Mouse (Mus musculus) splenic B cell, adult 2 months (primary cell): ENCODE measurements around the gene C130032M10Rik.

Experiments used
- DNase-seq: peaks from one replicate; pipeline ENCODE4 v3.0.0-alpha.2; 2011; ENCODE audit warnings: low read depth, low spot score
- H3K27me3 ChIP-seq: 2 replicates; pipeline ENCODE4 v1.6.1; 2012; ENCODE audit warnings: mild to moderate bottlenecking, low read length, moderate library complexity, mixed read lengths; ENCODE audit not compliant: control insufficient read depth, poor library complexity, insufficient read depth, severe bottlenecking
- H3K36me3 ChIP-seq: 2 replicates; pipeline ENCODE4 v1.6.1; 2012; ENCODE audit warnings: mild to moderate bottlenecking, low read length, moderate library complexity, mixed read lengths; ENCODE audit not compliant: control insufficient read depth, poor library complexity, insufficient read depth, severe bottlenecking

The C130032M10Rik gene

GRCm38 (mm10) chr9:114527992-114528679 lies 12.6 kb downstream of the C130032M10Rik start:
- H3K36me3 ChIP-seq, result no peaks in the 10 kb centered on the region
- H3K27me3 ChIP-seq, result no peaks in the 10 kb centered on the region
- DNase-seq, result no peak

- no peak for DNase-seq
- Histone ChIP-seq H3K27me3 (no peaks in the 10 kb centered on the region), H3K36me3 (no peaks in the 10 kb centered on the region)
Observed at GRCm38 (mm10) chr9:114528680-114529048, 13.2 kb downstream of the C130032M10Rik start.

GRCm38 (mm10) chr9:114531276-114531675 lies 15.8 kb downstream of the C130032M10Rik start:
- Histone ChIP-seq H3K27me3 (no peaks in the 10 kb centered on the region), H3K36me3 (no peaks in the 10 kb centered on the region)
- DNase-seq, result no peak

- no peak for DNase-seq
- no peaks in the 10 kb centered on the region for H3K36me3 ChIP-seq
Observed at GRCm38 (mm10) chr9:114533848-114534247, 18.4 kb downstream of the C130032M10Rik start.

GRCm38 (mm10) chr9:114534747-114535517 lies 19.4 kb downstream of the C130032M10Rik start:
- Histone ChIP-seq H3K27me3 (no peaks in the 10 kb centered on the region), H3K36me3 (no peaks in the 10 kb centered on the region)
- DNase-seq, result no peak

More at GRCm38 (mm10) chr9:114533848-114534247, 18.4 kb downstream of the C130032M10Rik start:
- H3K27me3 ChIP-seq, result no peaks in the 10 kb centered on the region

GRCm38 (mm10) chr9:114536628-114537027 lies 21.1 kb downstream of the C130032M10Rik start:
- no peaks in the 10 kb centered on the region for H3K36me3 ChIP-seq
- no peak for DNase-seq
- no peaks in the 10 kb centered on the region for H3K27me3 ChIP-seq

- Histone ChIP-seq H3K36me3 (no peaks in the 10 kb centered on the region), H3K27me3 (no peaks in the 10 kb centered on the region)
- DNase-seq, result no peak
Observed at GRCm38 (mm10) chr9:114538996-114539563, 23.6 kb downstream of the C130032M10Rik start.

GRCm38 (mm10) chr9:114541279-114541741 lies 25.8 kb downstream of the C130032M10Rik start:
- H3K36me3 ChIP-seq, result no peaks in the 10 kb centered on the region
- DNase-seq, result no peak
- H3K27me3 ChIP-seq, result no peaks in the 10 kb centered on the region

GRCm38 (mm10) chr9:114543882-114544753 lies 28.6 kb downstream of the C130032M10Rik start:
- no peak for DNase-seq
- Histone ChIP-seq H3K36me3 (no peaks in the 10 kb centered on the region), H3K27me3 (no peaks in the 10 kb centered on the region)

- no peak for DNase-seq
- H3K36me3 ChIP-seq, result no peaks in the 10 kb centered on the region
- no peaks in the 10 kb centered on the region for H3K27me3 ChIP-seq
Observed at GRCm38 (mm10) chr9:114544754-114545393, 29.4 kb downstream of the C130032M10Rik start.

- Histone ChIP-seq H3K27me3 (no peaks in the 10 kb centered on the region), H3K36me3 (no peaks in the 10 kb centered on the region)
- DNase-seq, result no peak
Observed at GRCm38 (mm10) chr9:114546765-114547164, 31.3 kb downstream of the C130032M10Rik start.

- no peaks in the 10 kb centered on the region for H3K27me3 ChIP-seq
- no peak for DNase-seq
- no peaks in the 10 kb centered on the region for H3K36me3 ChIP-seq
Observed at GRCm38 (mm10) chr9:114547643-114548077, 32.2 kb downstream of the C130032M10Rik start.

- no peaks in the 10 kb centered on the region for H3K27me3 ChIP-seq
- no peaks in the 10 kb centered on the region for H3K36me3 ChIP-seq
- no peak for DNase-seq
Observed at GRCm38 (mm10) chr9:114548496-114548895, 33.0 kb downstream of the C130032M10Rik start.

- Histone ChIP-seq H3K27me3 (no peaks in the 10 kb centered on the region), H3K36me3 (no peaks in the 10 kb centered on the region)
- DNase-seq, result no peak
Observed at GRCm38 (mm10) chr9:114549117-114549516, 33.6 kb downstream of the C130032M10Rik start.
